Mouse (Mus musculus) ovary, adult 18-20 months (tissue): Measurements from ENCODE around the gene Stk38.
A peak's percentile ranks its signal among the peaks of the same experiment; 100 is the strongest.
"Not testable (repeated sequence)": the region's sequence is repeated elsewhere in the genome, so short reads cannot be mapped to it uniquely, and the experiment has no call there.

Source experiments
- DNase-seq: peaks from one replicate; pipeline ENCODE4 v3.0.0; 2022; ENCODE audit warnings: low spot score, mixed read lengths

Stk38 gene

GRCm38 (mm10) chr17:29007641-29008325 is at the start of gene Stk38:
TSS of gene Stk38 (minus strand) at chr17:29007995.
- peak; percentile 87 for DNase-seq

DNA sequence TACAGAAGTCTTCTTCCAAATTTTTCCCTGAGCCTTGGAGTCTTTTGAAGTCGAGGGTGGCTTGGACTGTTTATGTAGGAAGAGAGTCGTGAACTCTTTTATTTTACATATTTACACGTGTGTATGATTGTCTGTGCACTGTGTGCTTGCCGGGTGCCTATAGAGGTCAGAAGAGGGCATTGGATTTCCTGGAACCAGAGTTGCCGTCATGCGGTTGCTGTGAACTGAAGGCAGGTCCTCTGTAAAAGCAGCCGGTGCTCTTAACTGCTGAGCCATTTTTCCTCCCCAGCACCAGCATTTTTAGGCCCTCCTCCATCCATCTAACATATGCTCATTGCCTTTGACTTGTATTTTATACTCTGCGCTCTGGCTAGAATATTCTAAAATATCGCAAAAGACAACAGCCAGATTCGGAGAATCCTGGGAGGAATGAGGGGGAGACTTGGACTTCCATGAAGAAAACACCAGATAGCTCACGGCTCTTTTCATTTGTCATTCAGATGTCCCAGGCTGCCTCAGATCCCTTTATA is 49.6 kb upstream of the Stk38 start:
- no peak for DNase-seq

DNA sequence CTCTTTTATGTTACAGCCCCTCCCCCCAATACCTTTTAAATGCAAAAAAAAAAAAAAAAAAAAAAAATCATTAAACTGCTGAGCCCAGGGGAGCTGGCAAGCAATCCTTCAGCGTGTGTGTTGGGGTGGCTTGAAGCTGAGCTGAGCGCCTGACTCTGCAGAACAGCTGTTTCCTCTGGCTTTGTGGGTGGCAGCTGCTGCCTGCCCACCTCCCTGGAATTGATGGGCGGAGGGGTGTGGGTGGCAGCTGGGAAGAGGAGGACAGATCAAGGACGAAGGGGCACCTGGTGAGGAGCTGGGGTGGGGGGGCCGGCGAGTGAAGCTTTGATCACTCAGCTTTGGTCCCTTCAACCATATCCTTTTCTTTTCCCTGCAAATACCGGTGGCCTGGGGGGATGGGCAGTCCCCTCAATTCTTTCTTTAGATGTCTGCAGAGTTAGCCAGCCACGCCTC is 48.9 kb upstream of the Stk38 start:
- DNase-seq: no peak

DNA sequence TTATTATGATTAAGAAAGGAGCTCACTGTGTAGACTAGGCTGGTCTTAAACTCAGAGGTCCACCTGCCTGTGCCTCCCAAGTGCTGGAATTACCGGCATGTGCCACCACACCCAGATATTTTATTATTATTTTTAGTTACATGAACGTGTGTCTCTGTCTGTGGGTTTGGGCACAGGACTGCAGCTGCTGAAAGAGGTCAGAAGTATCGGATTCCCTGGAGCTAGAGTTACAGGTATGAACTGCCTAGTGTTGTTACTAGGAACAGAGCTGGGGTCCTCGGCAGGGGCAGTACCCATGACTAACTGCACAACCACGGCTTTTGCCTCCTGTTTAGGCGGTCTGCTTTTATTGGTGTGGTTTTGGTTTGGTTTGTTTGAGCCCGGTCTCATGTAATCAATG is 48.4 kb upstream of the Stk38 start:
- DNase-seq: no peak

DNA sequence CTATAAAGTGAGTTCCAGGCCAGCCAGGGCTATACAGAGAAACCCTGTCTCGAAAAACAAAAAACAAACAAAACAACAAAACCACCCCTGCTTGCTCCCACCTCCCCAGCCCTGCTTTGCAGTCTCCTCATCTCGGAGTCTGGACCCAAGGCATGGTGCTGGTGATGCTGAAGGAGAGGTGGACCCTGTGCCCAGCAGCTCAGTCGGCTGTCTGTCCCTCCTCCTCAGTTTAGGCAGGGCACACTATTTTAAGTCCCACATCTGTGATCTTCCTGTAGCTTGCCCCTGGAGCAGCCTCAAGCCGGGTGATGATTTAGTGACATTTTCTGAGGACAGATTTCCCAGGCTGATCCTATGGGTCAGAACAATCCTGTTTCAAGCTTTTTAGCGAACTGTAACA is 47.8 kb upstream of the Stk38 start:
- DNase-seq: no peak

DNA sequence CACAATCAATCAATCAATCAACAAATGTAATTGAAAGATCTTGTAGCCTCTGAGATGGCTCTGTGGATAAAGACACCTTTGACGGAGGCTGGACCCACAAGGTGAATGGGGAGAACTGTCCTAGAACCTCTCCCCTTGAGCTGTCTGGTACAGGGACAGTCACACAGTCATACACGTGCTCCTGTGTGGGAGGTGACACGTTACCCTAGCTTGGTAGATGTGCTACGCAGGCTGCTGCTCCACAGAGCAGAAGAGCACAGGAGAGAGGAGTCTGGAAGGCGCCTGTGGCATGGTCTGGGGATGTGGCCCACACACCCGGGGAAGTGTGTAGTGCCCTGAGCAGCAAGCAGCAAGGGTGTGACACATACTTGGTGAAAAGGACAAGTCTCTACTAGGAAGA is 46.6 kb upstream of the Stk38 start:
- DNase-seq: no peak

DNA sequence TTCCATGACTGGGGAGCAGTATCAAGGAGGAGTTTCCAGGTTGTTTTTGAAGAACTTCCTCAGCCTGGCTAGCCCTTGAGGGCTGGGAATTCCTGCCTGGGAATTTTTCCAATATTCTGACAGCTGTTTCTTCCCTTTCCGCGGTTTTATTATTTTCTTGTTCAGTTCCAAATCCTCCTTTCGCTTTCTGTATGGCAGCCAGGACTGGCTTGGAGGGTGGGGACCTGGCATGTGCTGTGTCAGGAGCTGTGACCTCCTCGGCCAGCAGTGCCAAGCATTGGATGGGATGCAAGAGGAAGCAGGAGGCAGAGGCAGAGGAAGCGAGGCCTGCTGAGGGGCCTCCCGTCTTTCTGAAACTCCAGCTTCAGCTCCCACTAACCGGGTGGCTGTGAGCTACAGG is 46.0 kb upstream of the Stk38 start:
- DNase-seq: peak; percentile 51

- no peak for DNase-seq
These were observed 45.3 kb upstream of the Stk38 start for GRCm38 (mm10) chr17:29053067-29053466.

- DNase-seq: no peak
These were observed 43.0 kb upstream of the Stk38 start for GRCm38 (mm10) chr17:29050791-29051190.

GRCm38 (mm10) chr17:29049923-29050322 is 42.1 kb upstream of the Stk38 start:
- DNase-seq: no peak

GRCm38 (mm10) chr17:29049508-29049889 is 41.7 kb upstream of the Stk38 start:
- no peak for DNase-seq

GRCm38 (mm10) chr17:29048748-29049507 is 41.1 kb upstream of the Stk38 start:
- DNase-seq: no peak

GRCm38 (mm10) chr17:29047697-29048514 is 40.1 kb upstream of the Stk38 start:
- no peak for DNase-seq

- no peak for DNase-seq
These were observed 39.1 kb upstream of the Stk38 start for GRCm38 (mm10) chr17:29046863-29047262.

DNA sequence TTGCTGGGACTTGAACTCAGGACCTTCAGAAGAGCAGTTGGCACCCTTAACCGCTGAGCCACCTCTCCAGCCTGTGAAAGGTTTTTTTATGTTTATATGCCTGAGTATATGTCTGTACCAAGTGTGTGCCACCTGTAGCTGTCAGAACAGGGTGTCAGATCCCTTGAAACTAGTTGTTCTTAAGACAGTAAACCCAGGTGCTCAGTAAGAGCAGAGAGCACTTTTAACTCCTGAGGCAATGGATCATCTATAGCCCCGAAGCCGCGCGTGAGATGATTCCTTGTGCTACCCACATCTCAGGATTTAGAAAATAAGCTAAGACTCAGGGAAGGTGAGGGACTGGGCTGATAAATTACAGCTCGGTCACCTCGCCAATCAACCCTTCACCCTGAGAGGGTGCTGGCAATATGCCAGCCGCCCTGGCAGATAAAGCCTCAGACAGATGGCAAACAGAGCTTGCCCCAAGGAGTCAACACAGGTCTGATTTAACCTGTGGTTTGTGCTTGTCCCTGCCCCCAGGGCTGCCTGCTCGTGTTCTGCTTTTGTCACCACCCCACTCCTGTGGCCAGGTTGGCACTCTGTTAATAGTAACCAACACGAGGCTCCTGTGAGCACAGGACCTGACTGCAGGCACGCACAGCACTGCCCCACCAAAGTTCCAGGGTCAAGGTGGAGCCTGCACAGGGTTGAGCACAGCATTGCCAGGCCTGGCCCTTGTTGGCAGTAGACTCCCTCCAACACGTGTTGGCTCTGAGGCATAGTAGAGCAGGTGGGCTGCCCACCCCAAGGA is 38.1 kb upstream of the Stk38 start:
- no peak for DNase-seq

DNA sequence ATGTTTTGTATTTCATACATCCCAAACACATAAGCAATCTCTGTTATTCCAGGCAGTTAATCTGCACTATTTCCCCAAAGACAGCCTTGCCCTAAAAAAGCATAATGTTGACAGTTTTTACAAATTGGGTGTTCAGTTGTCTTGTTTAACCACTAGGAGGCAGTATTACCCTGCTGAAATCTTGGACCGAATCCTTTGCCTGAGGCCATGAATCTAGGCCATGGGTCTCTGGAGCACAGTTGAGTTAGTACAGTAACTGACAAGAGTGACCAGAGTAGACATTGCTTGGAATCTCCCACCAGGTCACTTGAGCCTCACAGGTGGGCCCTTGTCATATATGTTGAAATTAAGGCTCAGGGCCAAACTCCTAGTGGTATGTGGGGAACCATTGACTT is 37.1 kb upstream of the Stk38 start:
- DNase-seq: no peak

- no peak for DNase-seq
These were observed 36.5 kb upstream of the Stk38 start for GRCm38 (mm10) chr17:29044146-29044924.

DNA sequence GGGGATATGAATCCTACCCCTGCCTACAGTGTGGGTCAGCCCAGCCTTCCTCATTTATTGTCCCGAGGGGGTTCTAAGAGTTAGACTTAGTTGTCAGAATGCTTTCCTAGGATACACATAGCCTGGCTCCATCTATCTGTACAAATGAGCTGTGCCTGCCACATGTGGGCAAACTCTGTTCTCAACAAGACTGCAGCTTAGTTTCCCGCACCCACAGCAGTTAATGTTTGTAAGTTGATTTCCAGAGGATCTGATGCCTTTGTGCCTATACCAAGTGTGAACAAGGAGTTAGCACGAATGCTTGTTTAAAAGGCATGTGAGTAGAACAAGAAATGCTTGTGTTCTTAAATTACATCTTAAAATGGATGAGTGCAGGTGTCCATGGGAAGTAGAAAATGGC is 35.8 kb upstream of the Stk38 start:
- no peak for DNase-seq

DNA sequence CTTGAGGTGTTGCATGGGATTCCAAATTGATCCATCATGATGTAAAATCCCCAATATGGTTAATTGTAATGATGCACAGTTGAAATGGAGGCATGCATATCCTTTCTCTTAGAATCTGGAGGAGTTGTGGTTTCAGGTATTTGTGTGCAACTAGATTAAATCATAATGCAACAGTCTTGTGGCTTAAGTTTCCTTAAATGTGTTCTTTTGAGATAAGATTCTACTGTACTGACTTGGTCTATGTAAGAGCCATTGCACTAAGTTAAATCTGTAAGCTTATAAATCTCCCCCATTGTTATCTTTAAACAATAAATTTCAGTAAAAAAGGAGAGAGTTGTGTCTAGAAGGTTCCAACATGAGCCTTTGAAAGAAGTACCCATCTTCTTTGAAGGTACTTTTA is 34.8 kb upstream of the Stk38 start:
- no peak for DNase-seq

DNA sequence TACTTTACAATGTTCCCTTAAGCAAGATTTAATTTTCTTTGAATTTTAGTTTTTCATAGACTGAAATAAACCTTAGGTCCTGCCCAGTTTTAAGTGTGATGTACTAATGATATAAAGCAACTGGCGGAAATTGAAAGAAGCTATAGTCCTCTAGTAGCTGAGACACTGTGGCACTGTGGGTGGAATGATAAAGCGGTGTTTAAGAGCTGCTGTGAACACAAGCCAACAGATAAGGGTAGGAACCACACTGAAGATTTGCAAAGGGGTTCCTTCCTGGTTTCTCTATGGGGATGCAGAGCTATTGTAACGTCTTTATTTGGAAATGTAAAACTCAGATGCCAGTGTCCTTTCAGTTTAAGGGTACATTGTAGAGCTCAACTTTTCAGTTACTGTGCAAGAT is 33.8 kb upstream of the Stk38 start:
- DNase-seq: not testable (repeated sequence)

DNA sequence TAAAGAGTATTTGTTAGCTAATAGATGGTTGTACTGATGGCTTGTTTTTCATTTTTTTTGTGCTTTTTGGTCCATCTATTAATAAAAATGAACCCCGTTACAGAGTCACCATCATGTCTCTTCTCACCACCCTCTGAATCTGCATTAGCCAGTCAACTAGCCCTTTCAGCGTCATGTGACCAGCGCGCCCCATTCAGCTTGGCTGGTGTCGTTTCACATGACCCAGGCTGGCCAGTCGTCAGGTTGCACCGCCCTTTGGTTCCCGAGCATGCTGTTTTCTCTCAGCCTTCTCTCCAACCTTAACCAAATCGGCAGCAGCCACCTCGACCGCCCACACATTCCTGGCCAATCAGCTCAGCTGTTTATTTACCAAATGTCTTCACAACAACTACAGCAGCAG is 31.6 kb upstream of the Stk38 start:
- DNase-seq: no peak
